Mouse (Mus musculus): ENCODE data around the gene Brix1.

- TF ChIP-seq CTCF (IDR thresholded peaks at IDR 0.05; ENCODE audit: control insufficient read depth, insufficient read depth, insufficient read length): no peak
- no peak for TF ChIP-seq MYOG (IDR thresholded peaks at IDR 0.05; ENCODE audit: control insufficient read depth, extremely low read depth, insufficient read length)
- no peak for TF ChIP-seq MYOD1 (IDR thresholded peaks at IDR 0.05; ENCODE audit: control insufficient read depth, insufficient read length, low read depth)
- no peak for TF ChIP-seq FOSL1 (IDR thresholded peaks at IDR 0.05; ENCODE audit: insufficient read depth, low read length, poor library complexity, severe bottlenecking)
- no peak for TF ChIP-seq MAX (IDR thresholded peaks at IDR 0.05)
Observed at GRCm38 (mm10) chr15:10515166-10515565, 29.4 kb upstream of the Brix1 start.

Measured in C2C12 (cell line).